Mouse (Mus musculus): ENCODE data around the gene Haus3. TPM values are rescaled to one million over a fixed set of nuclear protein-coding genes. Genes with fewer than 3 reads are reported as not detected.

The Haus3 gene
- total RNA-seq, 2 experiments from 2014 or later = 5.1 to 5.5 TPM

GRCm38 (mm10) chr5:34189521-34189920 lies 20.2 kb upstream of the Haus3 start:
- DNase-seq (ENCODE audit: low spot score in 2 of 2) = no peak
- intact Hi-C loops (cut with DNase I) = loop anchor here (10.0 kb wide), 1 partner anchor 95 kb away; no protein-coding TSS in a partner anchor

GRCm38 (mm10) chr5:34188856-34189255 lies 19.5 kb upstream of the Haus3 start:
- no peak for DNase-seq (ENCODE audit: low spot score in 2 of 2)
- intact Hi-C loops (cut with DNase I) = loop anchor here (10.0 kb wide), 1 partner anchor 94 kb away; no protein-coding TSS in a partner anchor

GRCm38 (mm10) chr5:34187601-34188316 lies 18.4 kb upstream of the Haus3 start, which contains the start of gene Mxd4:
Gene Mxd4 (minus strand): TSS chr5:34187720.
- intact Hi-C loops (cut with DNase I) = loop anchor here (10.0 kb wide), 1 partner anchor 93 kb away; no protein-coding TSS in a partner anchor
- DNase-seq (ENCODE audit: low spot score in 2 of 2) = peak; percentile 99 to 100

- no peak for DNase-seq (ENCODE audit: low spot score in 2 of 2)
- intact Hi-C loops (cut with DNase I) = loop anchor here (10.0 kb wide), 1 partner anchor 92 kb away; no protein-coding TSS in a partner anchor
Measured at GRCm38 (mm10) chr5:34186961-34187391, 17.6 kb upstream of the Haus3 start.

- intact Hi-C loops (cut with DNase I) = loop anchor here (10.0 kb wide), 1 partner anchor 92 kb away; no protein-coding TSS in a partner anchor
- no peak for DNase-seq (ENCODE audit: low spot score in 2 of 2)
Measured at GRCm38 (mm10) chr5:34186391-34186790, 17.1 kb upstream of the Haus3 start.

GRCm38 (mm10) chr5:34185791-34186190 lies 16.5 kb upstream of the Haus3 start:
- no peak for DNase-seq (ENCODE audit: low spot score in 2 of 2)
- intact Hi-C loops (cut with DNase I) = loop anchor here (10.0 kb wide), 1 partner anchor 91 kb away; no protein-coding TSS in a partner anchor

- DNase-seq (ENCODE audit: low spot score in 2 of 2) = no peak
- intact Hi-C loops (cut with DNase I) = loop anchor here (10.0 kb wide), 1 partner anchor 90 kb away; no protein-coding TSS in a partner anchor
Measured at GRCm38 (mm10) chr5:34185051-34185580, 15.8 kb upstream of the Haus3 start.

GRCm38 (mm10) chr5:34183976-34184375 lies 14.6 kb upstream of the Haus3 start:
- intact Hi-C loops (cut with DNase I) = loop anchor here (10.0 kb wide), 1 partner anchor 89 kb away; no protein-coding TSS in a partner anchor
- no peak for DNase-seq (ENCODE audit: low spot score in 2 of 2)

- DNase-seq (ENCODE audit: low spot score in 2 of 2) = no peak
- intact Hi-C loops (cut with DNase I) = loop anchor here (10.0 kb wide), 1 partner anchor 89 kb away; no protein-coding TSS in a partner anchor
Measured at GRCm38 (mm10) chr5:34183156-34183880, 14.0 kb upstream of the Haus3 start.

GRCm38 (mm10) chr5:34182486-34182885 lies 13.2 kb upstream of the Haus3 start:
- intact Hi-C loops (cut with DNase I) = loop anchor here (10.0 kb wide), 1 partner anchor 88 kb away; no protein-coding TSS in a partner anchor
- DNase-seq (ENCODE audit: low spot score in 2 of 2) = no peak

GRCm38 (mm10) chr5:34177821-34178220 lies 8.5 kb upstream of the Haus3 start:
- DNase-seq (ENCODE audit: low spot score in 2 of 2) = no peak
- intact Hi-C loops (cut with DNase I) = no loop called here

GRCm38 (mm10) chr5:34177091-34177490 lies 7.8 kb upstream of the Haus3 start:
- DNase-seq (ENCODE audit: low spot score in 2 of 2) = no peak
- intact Hi-C loops (cut with DNase I) = no loop called here

GRCm38 (mm10) chr5:34176691-34177090 lies 7.4 kb upstream of the Haus3 start:
- intact Hi-C loops (cut with DNase I) = no loop called here
- no peak for DNase-seq (ENCODE audit: low spot score in 2 of 2)

GRCm38 (mm10) chr5:34175403-34175694 lies 6.0 kb upstream of the Haus3 start:
- intact Hi-C loops (cut with DNase I) = no loop called here
- DNase-seq (ENCODE audit: low spot score in 2 of 2) = no peak

- DNase-seq (ENCODE audit: low spot score in 2 of 2) = no peak
- intact Hi-C loops (cut with DNase I) = no loop called here
Measured at GRCm38 (mm10) chr5:34174550-34175402, 5.4 kb upstream of the Haus3 start.

- DNase-seq (ENCODE audit: low spot score in 2 of 2) = peak in 1 of 2 experiments; percentile 2
- intact Hi-C loops (cut with DNase I) = no loop called here
Measured at GRCm38 (mm10) chr5:34174021-34174420, 4.7 kb upstream of the Haus3 start.

GRCm38 (mm10) chr5:34170726-34171125 lies 1.4 kb upstream of the Haus3 start:
- intact Hi-C loops (cut with DNase I) = no loop called here
- DNase-seq (ENCODE audit: low spot score in 2 of 2) = peak in 1 of 2 experiments; percentile 44

GRCm38 (mm10) chr5:34169954-34170353 lies 627 bp upstream of the Haus3 start:
- intact Hi-C loops (cut with DNase I) = no loop called here

GRCm38 (mm10) chr5:34167857-34168256 lies 1.5 kb downstream of the Haus3 start:
- intact Hi-C loops (cut with DNase I) = no loop called here
- DNase-seq (ENCODE audit: low spot score in 2 of 2) = no peak

More at GRCm38 (mm10) chr5:34169954-34170353, 627 bp upstream of the Haus3 start:
- peak in 1 of 2 experiments; percentile 2 for DNase-seq (ENCODE audit: low spot score in 2 of 2)
